Mouse (Mus musculus) small intestine, adult 2 months (tissue): Measurements from ENCODE around the gene Eme2.

ENCODE experiments used
- CTCF ChIP-seq: fragments of 200-500 bp; IDR thresholded peaks from 2 replicates; pipeline ENCODE4 v1.5.1; 2012; ENCODE audit warnings: low read depth, mild to moderate bottlenecking, control low read depth, inconsistent platforms, low read length, moderate library complexity, mixed read lengths; ENCODE audit not compliant: insufficient replicate concordance, insufficient read length; ENCODE audit errors: extremely low read depth
- POLR2A ChIP-seq: fragments of 200-500 bp; IDR thresholded peaks from 2 replicates; pipeline ENCODE4 v1.6.1; 2012; ENCODE audit warnings: low read depth, mild to moderate bottlenecking, control low read depth, inconsistent platforms, low read length, moderate library complexity

- TF ChIP-seq CTCF: no peak
- no peak for TF ChIP-seq POLR2A
Observed at GRCm38 (mm10) chr17:24896993-24897269, 2.0 kb upstream of the Eme2 start.
